Mouse (Mus musculus) c-Kit-negative CD71-positive TER-119-positive erythroid progenitor cells, embryonic 14.5 days (primary cell): ENCODE measurements around the gene Ahdc1.

Source experiments
- DNase-seq: peaks from one replicate; pipeline ENCODE4 v3.0.0-alpha.2; 2013; ENCODE audit warnings: low read depth, low spot score

The Ahdc1 gene

GRCm38 (mm10) chr4:133017597-133018262 lies 6.7 kb downstream of the Ahdc1 start:
- DNase-seq, result no peak

- no peak for DNase-seq
Measured at GRCm38 (mm10) chr4:133018263-133018798, 7.3 kb downstream of the Ahdc1 start.

- no peak for DNase-seq
Measured at GRCm38 (mm10) chr4:133020721-133021120, 9.7 kb downstream of the Ahdc1 start.

DNA sequence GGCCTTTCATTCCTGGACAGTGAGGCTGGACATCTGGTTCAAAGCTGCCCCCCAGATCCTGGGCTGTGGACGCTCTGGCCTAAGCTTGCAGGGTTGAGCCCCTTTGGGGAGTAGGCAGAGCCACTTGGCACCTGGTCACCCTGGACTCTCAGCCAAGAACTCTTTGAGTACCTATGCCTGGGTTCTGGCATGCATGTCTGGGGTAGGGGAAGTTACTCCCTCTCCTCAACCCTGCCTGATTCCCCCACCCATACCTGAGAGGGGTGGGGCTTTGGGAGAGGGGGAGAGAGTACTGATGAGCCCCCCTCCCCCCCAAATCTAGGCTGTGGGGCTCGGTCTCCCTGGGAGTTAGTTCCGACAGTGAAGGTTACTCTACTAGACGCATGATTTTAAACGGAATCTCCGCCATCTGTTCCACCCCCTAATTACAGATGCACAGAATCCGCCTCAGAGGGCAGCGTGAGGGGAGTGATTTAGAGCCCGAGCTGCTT lies 10.2 kb downstream of the Ahdc1 start:
- DNase-seq, result no peak

- no peak for DNase-seq
Measured at GRCm38 (mm10) chr4:133022217-133022616, 11.2 kb downstream of the Ahdc1 start.

GRCm38 (mm10) chr4:133022954-133023635 lies 12.0 kb downstream of the Ahdc1 start:
- DNase-seq, result no peak

- no peak for DNase-seq
Measured at GRCm38 (mm10) chr4:133023636-133024035, 12.6 kb downstream of the Ahdc1 start.

- no peak for DNase-seq
Measured at GRCm38 (mm10) chr4:133024404-133024803, 13.3 kb downstream of the Ahdc1 start.

DNA sequence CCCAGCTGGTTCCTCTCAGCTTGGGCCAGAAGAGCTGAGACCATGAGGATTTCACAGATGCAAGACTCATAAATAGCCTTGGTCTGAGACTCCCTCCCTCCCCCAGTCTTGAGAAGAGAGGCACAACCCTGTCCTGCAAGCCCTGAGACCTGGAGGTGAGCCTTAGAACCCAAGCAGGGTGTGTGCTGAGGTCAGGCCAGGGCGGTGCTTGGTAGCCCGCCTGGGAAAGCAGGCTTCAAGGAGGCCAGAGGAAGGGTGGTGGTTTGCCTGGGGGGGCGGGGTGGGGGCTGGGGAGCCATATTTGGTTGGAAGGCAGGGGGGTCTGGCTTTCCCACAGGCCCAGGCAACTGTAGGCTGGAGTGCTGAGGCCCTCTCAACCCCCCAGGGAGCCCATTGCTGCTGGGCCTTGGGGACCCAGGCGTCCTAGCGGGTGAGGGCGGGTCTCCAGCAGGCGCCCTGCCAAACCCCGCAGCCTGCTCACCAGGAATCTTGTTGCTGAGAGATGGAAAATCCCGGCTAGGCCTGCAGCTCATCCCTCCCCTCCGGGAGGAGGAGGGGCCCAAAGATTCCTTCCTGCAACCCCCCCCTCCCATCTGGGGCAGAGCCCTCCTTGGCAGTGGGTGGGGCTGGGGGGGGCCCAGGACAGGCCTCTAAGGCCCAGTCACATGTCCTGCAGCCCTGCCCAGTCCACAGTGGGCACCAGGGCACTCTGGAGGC lies 14.1 kb downstream of the Ahdc1 start:
- no peak for DNase-seq

DNA sequence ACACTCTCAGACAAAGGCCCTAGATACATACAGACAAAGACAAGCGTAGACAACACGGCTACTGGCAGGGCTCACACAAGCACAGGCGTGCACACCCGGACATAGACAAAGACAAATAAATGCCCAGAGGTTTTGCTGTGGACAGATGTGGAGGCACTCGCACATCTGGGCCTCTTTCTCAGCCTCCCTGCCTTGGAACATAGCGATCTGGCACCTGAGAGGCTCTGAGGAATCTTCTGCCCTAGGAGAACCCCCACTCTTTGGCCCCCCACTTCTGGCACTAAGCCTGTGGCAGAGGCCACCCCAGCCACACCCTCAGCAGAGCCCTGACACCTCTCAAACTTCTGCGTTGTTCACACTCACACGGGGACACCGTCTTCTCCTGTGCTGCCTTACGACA lies 15.2 kb downstream of the Ahdc1 start:
- DNase-seq, result no peak

GRCm38 (mm10) chr4:133026826-133027375 lies 15.8 kb downstream of the Ahdc1 start:
- DNase-seq, result no peak

- DNase-seq, result no peak
Measured at GRCm38 (mm10) chr4:133027721-133028120, 16.7 kb downstream of the Ahdc1 start.

DNA sequence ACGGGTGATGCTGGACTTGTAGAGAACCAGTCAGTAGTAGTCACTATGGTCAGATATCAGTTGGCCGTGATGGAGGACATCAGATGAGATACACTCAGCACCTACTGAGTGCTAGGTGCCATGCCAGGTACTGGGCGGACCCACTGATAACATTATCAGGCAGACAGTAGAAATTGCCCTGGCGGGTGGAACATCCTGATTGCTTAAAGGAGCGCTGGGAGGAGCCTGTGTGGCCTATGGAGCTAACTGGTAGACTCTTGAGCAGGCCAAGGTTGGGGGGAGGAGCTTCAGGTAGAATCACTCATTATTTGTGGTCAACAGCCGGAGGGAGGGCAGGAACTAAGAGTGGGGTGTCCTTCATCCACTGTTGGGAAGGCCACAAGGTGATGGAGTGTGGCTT lies 17.1 kb downstream of the Ahdc1 start:
- DNase-seq, result no peak

DNA sequence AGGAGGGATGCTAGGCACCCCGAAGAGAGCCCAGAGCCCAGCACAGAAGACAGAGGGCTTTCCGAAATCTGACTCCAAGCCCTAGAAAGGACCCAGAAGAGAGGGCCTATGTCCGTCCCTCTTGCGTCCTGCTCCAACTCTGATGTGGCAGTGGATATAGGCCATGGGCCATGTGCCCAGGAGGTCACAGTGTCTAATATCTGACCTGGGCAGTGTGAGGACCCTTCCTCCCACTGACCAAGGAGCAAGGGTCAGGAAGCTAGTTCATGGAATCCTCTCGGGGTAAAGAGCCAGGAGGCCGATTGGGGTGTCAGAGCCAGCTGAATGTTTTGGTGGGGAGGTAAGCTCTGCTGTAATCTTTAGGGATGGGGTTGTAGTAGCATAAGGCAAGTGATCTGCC lies 17.8 kb downstream of the Ahdc1 start:
- no peak for DNase-seq

DNA sequence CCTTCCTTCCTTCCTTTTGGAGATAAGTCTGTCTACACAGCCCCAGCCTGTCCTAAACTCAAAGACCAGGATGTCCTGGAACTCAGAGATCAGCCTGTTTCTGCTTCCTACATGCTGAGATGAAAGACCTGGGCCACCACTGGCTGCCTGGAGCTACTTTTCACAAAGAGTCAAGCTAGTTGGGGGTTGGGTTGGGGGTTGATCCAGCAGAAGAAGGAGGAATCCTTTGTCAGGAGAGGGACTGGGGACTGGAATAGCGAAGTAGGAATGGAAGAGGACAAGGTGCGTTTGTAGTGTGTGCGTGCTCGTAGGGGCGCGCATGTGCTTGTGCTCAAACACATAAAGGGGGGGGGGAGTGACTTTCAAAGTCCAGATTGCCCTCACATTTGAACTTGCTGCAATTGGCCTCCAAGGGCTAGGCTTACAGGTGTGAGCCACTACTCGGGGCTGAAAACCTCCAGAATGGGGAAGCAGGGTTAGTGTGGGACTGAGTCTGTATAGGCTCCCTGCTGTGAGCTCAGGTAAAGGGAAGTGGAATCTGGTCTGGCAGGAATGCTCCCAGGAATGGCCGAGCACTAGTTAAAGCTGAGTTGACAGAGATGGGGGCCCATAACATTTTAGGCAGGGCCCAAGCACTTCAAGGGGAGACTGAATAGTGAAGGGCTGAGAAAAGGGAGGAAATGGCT lies 21.5 kb downstream of the Ahdc1 start:
- DNase-seq, result no peak

- DNase-seq, result no peak
Measured at GRCm38 (mm10) chr4:133034478-133034877, 23.4 kb downstream of the Ahdc1 start.

GRCm38 (mm10) chr4:133035446-133035845 lies 24.4 kb downstream of the Ahdc1 start:
- no peak for DNase-seq

DNA sequence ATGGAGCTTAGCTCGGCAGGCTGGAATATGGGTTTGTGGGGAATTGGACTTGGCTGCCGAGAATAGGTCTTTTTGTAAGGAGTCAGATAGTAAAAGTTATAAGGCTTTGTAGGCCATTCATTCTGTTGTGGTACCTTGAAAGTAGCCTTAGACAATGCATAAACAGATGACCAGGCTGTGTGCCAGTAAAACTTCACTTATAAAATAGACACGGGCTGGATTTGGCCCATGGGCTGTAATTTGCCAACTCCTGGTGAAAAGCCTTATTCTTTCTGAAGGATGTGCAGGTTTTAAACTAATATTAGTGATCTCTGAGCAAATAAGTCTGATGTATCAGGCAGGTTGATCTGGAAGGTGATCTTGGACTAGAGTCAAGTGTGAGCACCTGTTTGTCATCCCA lies 24.9 kb downstream of the Ahdc1 start:
- DNase-seq, result no peak

- DNase-seq, result no peak
Measured at GRCm38 (mm10) chr4:133037293-133037692, 26.2 kb downstream of the Ahdc1 start.

GRCm38 (mm10) chr4:133037798-133038197 lies 26.7 kb downstream of the Ahdc1 start:
- DNase-seq, result no peak

DNA sequence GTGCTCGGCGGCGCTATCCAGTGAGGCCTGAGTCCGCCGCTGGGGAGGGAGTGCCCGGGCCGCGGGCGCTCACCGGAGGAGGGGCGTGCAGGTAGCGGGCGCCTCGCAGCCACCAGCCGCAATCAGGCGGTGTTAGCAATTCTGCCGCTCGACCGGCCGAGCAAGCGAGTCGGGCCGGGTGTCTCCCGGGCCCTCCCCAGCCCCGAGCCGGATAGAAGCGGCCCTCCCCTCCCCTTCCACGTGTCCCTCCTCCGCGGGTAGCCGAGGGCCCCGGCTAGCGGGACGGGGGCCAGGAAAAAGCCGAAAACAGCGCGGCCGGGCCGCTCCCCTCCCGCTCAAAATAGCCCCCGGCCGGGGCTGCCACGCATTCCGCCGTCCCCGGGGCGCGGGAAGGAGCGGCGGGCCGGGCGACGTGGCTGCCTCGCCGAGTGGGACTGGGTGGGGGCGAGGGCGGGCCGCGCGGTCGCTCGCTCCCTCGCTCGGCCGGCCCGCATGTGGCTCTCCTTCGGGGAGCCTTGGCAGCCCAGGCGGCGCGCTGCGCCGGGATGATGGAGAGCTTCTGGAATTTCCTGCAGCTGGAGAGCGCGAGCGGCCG lies 27.6 kb downstream of the Ahdc1 start:
- DNase-seq, result no peak
